Comparison of ENCODE assay signal across 30 mouse cellular contexts in the genomic region with DNA sequence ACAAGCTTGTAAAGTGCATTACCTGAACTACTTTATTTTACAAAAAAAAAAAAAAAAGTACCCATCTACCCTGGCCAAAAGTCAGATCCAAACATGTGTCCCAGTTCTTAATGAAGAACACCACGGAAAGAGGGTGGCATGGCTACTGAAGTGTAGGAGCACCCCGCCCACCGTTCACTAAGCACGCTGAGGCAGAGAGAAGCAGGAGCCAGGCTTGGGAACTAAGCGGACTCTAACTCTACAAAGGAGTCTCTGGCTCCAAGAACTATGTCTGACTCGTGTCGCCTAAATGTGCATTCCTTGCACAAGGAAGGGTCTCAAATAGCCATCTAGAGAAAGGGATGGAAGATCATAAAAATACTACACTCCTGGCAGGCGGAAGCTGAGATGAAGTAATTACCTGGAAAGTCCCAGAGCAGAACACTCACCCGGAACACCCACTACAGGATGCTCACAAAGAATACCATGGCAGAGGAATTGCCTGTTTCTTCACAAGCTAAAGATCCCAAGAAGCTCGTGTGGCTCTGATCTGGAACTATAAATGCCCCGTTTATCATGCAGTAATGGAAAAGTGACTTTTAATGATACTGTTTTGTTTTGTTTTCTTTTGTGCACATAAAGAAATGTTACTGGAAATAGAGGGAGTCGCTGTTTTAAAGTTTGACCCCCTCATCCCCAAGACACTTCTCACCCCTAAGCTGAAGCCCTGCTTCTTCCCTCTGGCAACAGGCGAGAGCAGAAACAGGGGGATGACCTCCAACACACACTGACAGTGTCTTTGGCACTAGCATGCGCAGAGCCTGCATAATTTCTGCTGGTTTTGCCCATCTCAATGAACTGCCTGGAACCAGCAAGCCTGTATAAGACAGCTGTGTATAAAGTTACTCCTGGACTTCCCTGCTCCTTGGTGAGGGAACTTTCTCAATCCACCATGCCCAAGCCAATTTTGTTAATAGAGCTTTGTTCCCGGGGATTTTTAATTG.
DNase-seq lines count a peak whose midpoint lies in the region; ATAC-seq and TF ChIP-seq lines count a peak whose summit lies in the region.
"Had no signal": no experiment of that assay in that cellular context is flagged by ENCODE, and none has a peak within 500 bp of the region (broad histone marks: within the 10 kb centered on the region; RNA-seq: fewer than 3 reads in every experiment).

No protein-coding gene starts in this region.

- H3K9ac ChIP-seq in embryonic facial prominence, embryonic 14.5 days (ENCODE audit: low read depth, low read length), result no peak overlapping the region
- H3K9ac ChIP-seq: embryonic facial prominence, embryonic 15.5 days; forebrain, embryonic 12.5 days; heart, embryonic 13.5 days; limb, embryonic 12.5 days; liver, embryonic 15.5 days; lung, embryonic 14.5 days; midbrain, embryonic 12.5 days; neural tube, embryonic 12.5 days had no signal

- H3K9me3 ChIP-seq in embryonic facial prominence, embryonic 14.5 days (ENCODE audit: control insufficient read depth, low read length), result no peaks in the 10 kb centered on the region
- H3K9me3 ChIP-seq in embryonic facial prominence, embryonic 10.5 days, result no peaks in the 10 kb centered on the region
- H3K9me3 ChIP-seq in limb, embryonic 10.5 days (replicated peaks), result no peaks in the 10 kb centered on the region
- H3K9me3 ChIP-seq: embryonic facial prominence, embryonic 15.5 days; forebrain, embryonic 12.5 days; heart, embryonic 13.5 days; limb, embryonic 12.5 days; liver, embryonic 15.5 days; megakaryocyte, embryonic 14.5 days; midbrain, embryonic 12.5 days; neural tube, embryonic 12.5 days had no signal

- H3K36me3 ChIP-seq in embryonic facial prominence, embryonic 14.5 days (ENCODE audit: control insufficient read depth, insufficient read depth, low read length), result no peaks in the 10 kb centered on the region
- no peaks in the 10 kb centered on the region for H3K36me3 ChIP-seq in embryonic facial prominence, embryonic 10.5 days (replicated peaks)
- H3K36me3 ChIP-seq in limb, embryonic 10.5 days, result no peaks in the 10 kb centered on the region
- H3K36me3 ChIP-seq: embryonic facial prominence, embryonic 15.5 days; forebrain, embryonic 12.5 days; G1E; limb, embryonic 12.5 days; liver, embryonic 15.5 days; midbrain, embryonic 12.5 days; neural tube, embryonic 12.5 days had no signal

- TF ChIP-seq CTCF in layer of hippocampus, adult 2 months (conservative IDR thresholded peaks at IDR 0.05), result no peak

- no peak for DNase-seq in embryonic facial prominence, embryonic 14.5 days (ENCODE audit: low spot score)
- DNase-seq in embryonic facial prominence, embryonic 10.5 days (ENCODE audit: low spot score), result no peak
- peak; percentile 42 for DNase-seq in kidney, adult 9 months
- DNase-seq in kidney, adult 11 months, result no peak
- DNase-seq in layer of hippocampus, adult 2 months (ENCODE audit: low spot score in 2 of 2), result no peak
- DNase-seq in layer of hippocampus, adult 9-10 months (ENCODE audit: low spot score), result no peak
- no peak for DNase-seq in limb, embryonic 10.5 days (ENCODE audit: low spot score)
- DNase-seq in MN1 (ENCODE audit: low spot score), result no peak
- DNase-seq: adrenal gland, adult 2 months; adrenal gland, postnatal 36 days; cerebellum, adult 18-20 months; cerebellum, postnatal 10 days; heart, postnatal 10 days; layer of hippocampus, adult 9-11 months; lung, embryonic 14.5 days; right cerebral cortex, adult 18-20 months; spleen, adult 18-20 months; thymus, postnatal 36 days had no signal

- H3K4me2 ChIP-seq in embryonic facial prominence, embryonic 14.5 days (ENCODE audit: low read depth, low read length), result no peak overlapping the region
- H3K4me2 ChIP-seq: embryonic facial prominence, embryonic 15.5 days; forebrain, embryonic 12.5 days; heart, embryonic 13.5 days; liver, embryonic 15.5 days; lung, embryonic 14.5 days; midbrain, embryonic 12.5 days; neural tube, embryonic 12.5 days had no signal

- peak; percentile 53; the same call in 1 of the 2 replicates for ATAC-seq in embryonic facial prominence, embryonic 14.5 days (ENCODE audit: low read depth)
- ATAC-seq: activated CD4-positive, CD25-positive, alpha-beta regulatory T cell, adult 4 months; hindbrain, embryonic 16.5 days had no signal

- no peak overlapping the region for H3K4me3 ChIP-seq in embryonic facial prominence, embryonic 14.5 days (ENCODE audit: low read depth, low read length)
- no peak overlapping the region for H3K4me3 ChIP-seq in embryonic facial prominence, embryonic 10.5 days
- H3K4me3 ChIP-seq in layer of hippocampus, adult 2 months, result no peak overlapping the region
- H3K4me3 ChIP-seq in limb, embryonic 10.5 days, result no peak overlapping the region
- H3K4me3 ChIP-seq: embryonic facial prominence, embryonic 15.5 days; forebrain, embryonic 12.5 days; heart, embryonic 13.5 days; limb, embryonic 12.5 days; liver, embryonic 15.5 days; megakaryocyte, embryonic 14.5 days; midbrain, embryonic 12.5 days; myocyte; neural tube, embryonic 12.5 days had no signal

- WGBS in embryonic facial prominence, embryonic 14.5 days, result 71% methylated on average over 15 of the region's 15 CpGs
- WGBS in embryonic facial prominence, embryonic 10.5 days, result 78% methylated on average over 15 of the region's 15 CpGs
- 74% methylated on average over 15 of the region's 15 CpGs for WGBS in limb, embryonic 10.5 days

- H3K27me3 ChIP-seq in embryonic facial prominence, embryonic 14.5 days (replicated peaks; ENCODE audit: control insufficient read depth, insufficient read depth, low read length), result no peaks in the 10 kb centered on the region
- no peaks in the 10 kb centered on the region for H3K27me3 ChIP-seq in embryonic facial prominence, embryonic 10.5 days (replicated peaks; ENCODE audit: low read depth, poor library complexity, severe bottlenecking)
- no peaks in the 10 kb centered on the region; the same call in 1 of the 2 replicates for H3K27me3 ChIP-seq in limb, embryonic 10.5 days (ENCODE audit: low read depth, poor library complexity, severe bottlenecking)
- H3K27me3 ChIP-seq: embryonic facial prominence, embryonic 15.5 days; forebrain, embryonic 12.5 days; heart, embryonic 13.5 days; limb, embryonic 12.5 days; liver, embryonic 15.5 days; megakaryocyte, embryonic 14.5 days; midbrain, embryonic 12.5 days; neural tube, embryonic 12.5 days had no signal

- H3K4me1 ChIP-seq in embryonic facial prominence, embryonic 14.5 days (ENCODE audit: control insufficient read depth, insufficient read depth, low read length), result no peaks in the 10 kb centered on the region; the same call in 1 of the 2 replicates
- peaks cover 13% of the 10 kb centered on the region for H3K4me1 ChIP-seq in embryonic facial prominence, embryonic 10.5 days
- peaks cover 44% of the 10 kb centered on the region for H3K4me1 ChIP-seq in limb, embryonic 10.5 days
- H3K4me1 ChIP-seq: liver, embryonic 15.5 days; megakaryocyte, embryonic 14.5 days; midbrain, embryonic 12.5 days; neural tube, embryonic 12.5 days had no signal

- no peak overlapping the region for H3K27ac ChIP-seq in embryonic facial prominence, embryonic 14.5 days (replicated peaks; ENCODE audit: low read depth, low read length)
- no peak overlapping the region for H3K27ac ChIP-seq in embryonic facial prominence, embryonic 10.5 days (replicated peaks)
- H3K27ac ChIP-seq in layer of hippocampus, adult 2 months, result peak overlapping the region; percentile 6; the same call in 1 of the 2 replicates
- H3K27ac ChIP-seq in limb, embryonic 10.5 days, result 0 out of 2 replicates have a peak overlapping the region, but pooled peaks have one; percentile 46
- H3K27ac ChIP-seq: embryonic facial prominence, embryonic 15.5 days; forebrain, embryonic 12.5 days; heart, embryonic 13.5 days; limb, embryonic 12.5 days; liver, embryonic 15.5 days; midbrain, embryonic 12.5 days; neural tube, embryonic 12.5 days had no signal

Comparison
In these comparisons a context has a peak if more than half of its experiments do, and no peak if none do; other contexts are left out.
1. H3K27ac ChIP-seq: peak in layer of hippocampus, adult 2 months (single experiment) and limb, embryonic 10.5 days (single experiment); none in embryonic facial prominence, embryonic 14.5 days (single experiment) and embryonic facial prominence, embryonic 10.5 days (single experiment).